16 mouse cellular contexts compared by ENCODE assay signal in the genomic region with DNA sequence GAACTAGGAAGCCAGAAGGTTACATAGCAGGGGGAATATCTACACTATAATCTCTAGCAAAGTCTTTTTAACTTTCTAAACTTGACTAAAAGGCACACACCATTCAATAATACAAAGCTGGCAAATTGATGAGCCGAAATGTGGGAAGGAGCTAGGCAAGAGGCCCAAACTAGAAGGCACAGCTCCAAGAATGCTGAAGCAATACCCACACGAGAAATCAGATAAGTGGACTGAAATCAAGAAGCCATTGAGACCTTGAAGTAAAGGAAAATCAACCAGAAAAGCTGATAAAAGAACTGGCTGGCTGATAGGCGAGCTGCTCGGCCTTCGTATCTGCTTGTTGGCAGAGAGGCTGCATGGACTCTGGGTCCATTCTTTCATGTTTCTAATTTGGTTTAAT. TPM values are rescaled to one million over a fixed set of nuclear protein-coding genes. Genes with fewer than 3 reads are reported as not detected.
DNase-seq lines count a peak whose midpoint lies in the region; ATAC-seq and TF ChIP-seq lines count a peak whose summit lies in the region.
"Had no signal": no experiment of that assay in that cellular context is flagged by ENCODE, and none has a peak within 500 bp of the region (broad histone marks: within the 10 kb centered on the region; RNA-seq: fewer than 3 reads in every experiment).

No protein-coding gene starts in this region.

- H3K4me3 ChIP-seq in gastrocnemius, adult 2 months, result no peak overlapping the region
- no peak overlapping the region for H3K4me3 ChIP-seq in layer of hippocampus, adult 2 months
- H3K4me3 ChIP-seq: hindbrain, embryonic 13.5 days; liver, embryonic 12.5 days; midbrain, embryonic 13.5 days had no signal

- no peak for TF ChIP-seq CTCF in gastrocnemius, adult 2 months (IDR thresholded peaks at IDR 0.05)
- TF ChIP-seq CTCF in layer of hippocampus, adult 2 months (conservative IDR thresholded peaks at IDR 0.05), result no peak

- intact Hi-C loops in gastrocnemius, adult 2 months (cut with DNase I), result no loop called here
- intact Hi-C loops in gastrocnemius, postnatal 36 days (cut with DNase I), result no loop called here

- ATAC-seq in activated CD4-positive, CD25-positive, alpha-beta regulatory T cell, adult 4 months, result no peak
- ATAC-seq: liver, embryonic 12.5 days; midbrain, embryonic 13.5 days had no signal

- H3K27ac ChIP-seq in gastrocnemius, adult 2 months, result no peak overlapping the region
- no peak overlapping the region for H3K27ac ChIP-seq in layer of hippocampus, adult 2 months
- H3K27ac ChIP-seq: hindbrain, embryonic 13.5 days; liver, embryonic 12.5 days; macrophage; midbrain, embryonic 13.5 days had no signal

- DNase-seq in gastrocnemius, adult 2 months, result peak; percentile 19
- no peak for DNase-seq in gastrocnemius, postnatal 36 days
- DNase-seq in testis, postnatal 14 days (ENCODE audit: low spot score), result peak; percentile 37
- DNase-seq in testis, postnatal 10 days (ENCODE audit: low spot score), result no peak
- DNase-seq in layer of hippocampus, adult 2 months (ENCODE audit: low spot score in 2 of 2), result peak; percentile 12 to 16
- DNase-seq in heart, adult 8-10 months (ENCODE audit: low spot score), result no peak
- DNase-seq: cerebellum, adult 2 months; heart, adult 18-20 months; kidney, adult 11 months; kidney, postnatal 25 days; thymus, adult 2 months had no signal

RNA-seq across cellular contexts. Expression of a gene that starts 51.5 kb away (rescaled TPM):
- 1 to 10 TPM in 1 of 2 experiments, under 1 TPM in 1; 0.61 to 1.0 TPM for total RNA-seq in gastrocnemius, adult 2 months (2021)
- total RNA-seq in gastrocnemius, postnatal 36 days (2021), result under 1 TPM; 0.59 to 0.74 TPM
- total RNA-seq in layer of hippocampus, adult 2 months (2021), result 1 to 10 TPM; 6.9 to 9.2 TPM
- polyA plus RNA-seq in activated CD4-positive, CD25-positive, alpha-beta regulatory T cell, adult 4 months (2017; shearing (Covaris generic)), result not detected
- total RNA-seq in heart, adult 8-10 months (2022), result 1 to 10 TPM in 2 of 4 experiments, under 1 TPM in 2; 0.44 to 2.3 (median 1.1) TPM
- polyA plus RNA-seq: macrophage had no signal

Comparison
In these comparisons a context has a peak if more than half of its experiments do, and no peak if none do; other contexts are left out.
1. DNase-seq: peak in gastrocnemius, adult 2 months (single experiment), testis, postnatal 14 days (single experiment) and layer of hippocampus, adult 2 months (2 of 2); none in gastrocnemius, postnatal 36 days (0 of 2), testis, postnatal 10 days (single experiment) and heart, adult 8-10 months (single experiment).